Mouse (Mus musculus) CH12.LX (cell line): Measurements from ENCODE around the gene Zmynd10. TPM values are rescaled to one million over a fixed set of nuclear protein-coding genes. Genes with fewer than 3 reads are reported as not detected.

ENCODE experiments used
- DNase-seq: peaks from one replicate; pipeline ENCODE4 v3.0.0-alpha.2; 2013; ENCODE audit errors: extremely low read depth
- H3K27ac ChIP-seq: 2 replicates; pipeline ENCODE4 v1.5.1; 2012; ENCODE audit warnings: low read depth, mild to moderate bottlenecking, control low read depth, moderate library complexity; ENCODE audit not compliant: insufficient read depth
- H3K27me3 ChIP-seq: replicated peaks from 2 replicates; pipeline ENCODE3; 2012; ENCODE audit warnings: inconsistent platforms
- H3K36me3 ChIP-seq, 2 experiments: replicated peaks in 1 of 2; 2 replicates each; pipeline versions ENCODE3 to v1.6.1; 2012; ENCODE audit warnings: inconsistent platforms in 1 of 2, low read length in 1 of 2, mild to moderate bottlenecking in 1 of 2, mixed read lengths in 1 of 2, moderate library complexity in 1 of 2; ENCODE audit not compliant: control insufficient read depth in 1 of 2, insufficient read depth in 1 of 2
- H3K4me1 ChIP-seq, 2 experiments: 2 replicates each; pipeline ENCODE4 v1.6.1; 2012; ENCODE audit warnings: inconsistent platforms in 1 of 2, moderate library complexity in 1 of 2; ENCODE audit not compliant: insufficient read depth in 2 of 2, control insufficient read depth in 1 of 2
- H3K4me2 ChIP-seq: 2 replicates; pipeline ENCODE4 v1.6.1; 2012; ENCODE audit warnings: low read depth, mild to moderate bottlenecking, control low read depth; ENCODE audit not compliant: poor library complexity, insufficient read depth, severe bottlenecking
- H3K4me3 ChIP-seq, 3 experiments: fragments of 150-350 bp in 1 of 3; sonication (generic) in 1 of 3; replicated peaks in 1 of 3; 2 replicates each; pipeline versions ENCODE3 to v1.5.1; 2011 to 2012; ENCODE audit warnings: low read depth in 2 of 3, low read length in 2 of 3, mild to moderate bottlenecking in 2 of 3, moderate library complexity in 2 of 3, control low read depth in 1 of 3, improper control_type of control experiment in 1 of 3, inconsistent platforms in 1 of 3, mixed read lengths in 1 of 3; ENCODE audit not compliant: poor library complexity in 1 of 3
- H3K79me2 ChIP-seq: replicated peaks from 2 replicates; pipeline ENCODE4 v1.6.1; 2012; ENCODE audit warnings: mild to moderate bottlenecking, moderate library complexity; ENCODE audit not compliant: control insufficient read depth, poor library complexity, insufficient read depth, severe bottlenecking; ENCODE audit errors: extremely low read depth
- H3K9ac ChIP-seq: 2 replicates; pipeline ENCODE4 v1.6.1; 2012; ENCODE audit warnings: low read depth, mild to moderate bottlenecking, control low read depth, moderate library complexity; ENCODE audit not compliant: insufficient read depth
- H3K9me3 ChIP-seq: replicated peaks from 2 replicates; pipeline ENCODE3; 2012; ENCODE audit warnings: low read length, inconsistent platforms, mixed read lengths
- BHLHE40 ChIP-seq: IDR thresholded peaks from 2 replicates; pipeline ENCODE4 v1.6.1; 2011; ENCODE audit warnings: mild to moderate bottlenecking, low read depth, low read length, improper control_type of control experiment
- CHD2 ChIP-seq: IDR thresholded peaks from 2 replicates; pipeline ENCODE4 v1.6.1; 2011; ENCODE audit warnings: low read length, improper control_type of control experiment
- E2F4 ChIP-seq: IDR thresholded peaks from 2 replicates; pipeline ENCODE4 v1.6.1; 2011; ENCODE audit warnings: low read depth, low read length, improper control_type of control experiment; ENCODE audit not compliant: insufficient replicate concordance
- EP300 ChIP-seq: IDR thresholded peaks from 2 replicates; pipeline ENCODE4 v1.6.1; 2011; ENCODE audit warnings: low read length, improper control_type of control experiment
- ETS1 ChIP-seq: conservative IDR thresholded peaks from 2 replicates; pipeline ENCODE4 v1.6.1; 2012; ENCODE audit warnings: low read depth, mild to moderate bottlenecking, inconsistent platforms, low read length, improper control_type of control experiment, moderate library complexity
- GABPA ChIP-seq: IDR thresholded peaks from 2 replicates; pipeline ENCODE4 v1.6.1; 2012; ENCODE audit warnings: low read depth, low read length, improper control_type of control experiment, inconsistent platforms; ENCODE audit not compliant: insufficient replicate concordance
- HCFC1 ChIP-seq: IDR thresholded peaks from 2 replicates; pipeline ENCODE4 v1.6.1; 2012; ENCODE audit warnings: low read depth, mild to moderate bottlenecking, inconsistent platforms, low read length, improper control_type of control experiment
- KAT2A ChIP-seq: IDR thresholded peaks from 2 replicates; pipeline ENCODE4 v1.6.1; 2012; ENCODE audit warnings: low read length, improper control_type of control experiment, inconsistent platforms; ENCODE audit not compliant: insufficient replicate concordance
- MAFK ChIP-seq: IDR thresholded peaks from 2 replicates; pipeline ENCODE4 v1.6.1; 2011; ENCODE audit warnings: low read length, improper control_type of control experiment; ENCODE audit not compliant: insufficient replicate concordance
- MAX ChIP-seq: IDR thresholded peaks from 2 replicates; pipeline ENCODE4 v1.6.1; 2011; ENCODE audit warnings: low read length, improper control_type of control experiment
- MAZ ChIP-seq: IDR thresholded peaks from 2 replicates; pipeline ENCODE4 v1.6.1; 2012; ENCODE audit warnings: low read depth, mild to moderate bottlenecking, inconsistent platforms, low read length, improper control_type of control experiment, moderate library complexity
- MEF2A ChIP-seq: IDR thresholded peaks from 2 replicates; pipeline ENCODE4 v1.6.1; 2014; ENCODE audit warnings: low read depth, mild to moderate bottlenecking, inconsistent platforms, low read length, improper control_type of control experiment, borderline replicate concordance
- MXI1 ChIP-seq: IDR thresholded peaks from 2 replicates; pipeline ENCODE4 v1.6.1; 2011; ENCODE audit warnings: mild to moderate bottlenecking, low read depth, low read length, improper control_type of control experiment
- MYC ChIP-seq: IDR thresholded peaks from 2 replicates; pipeline ENCODE4 v1.6.1; 2011; ENCODE audit warnings: low read depth, mild to moderate bottlenecking, improper control_type of control experiment, low read length
- NELFE ChIP-seq: IDR thresholded peaks from 2 replicates; pipeline ENCODE4 v1.6.1; 2011; ENCODE audit warnings: low read depth, low read length, improper control_type of control experiment
- POLR2A ChIP-seq: IDR thresholded peaks from 2 replicates; pipeline ENCODE4 v1.6.1; 2011; ENCODE audit warnings: low read depth, mild to moderate bottlenecking, improper control_type of control experiment, low read length
- POLR2AphosphoS2 ChIP-seq: IDR thresholded peaks from 2 replicates; pipeline ENCODE4 v1.6.1; 2011; ENCODE audit warnings: low read depth, low read length, improper control_type of control experiment
- RCOR1 ChIP-seq: conservative IDR thresholded peaks from 2 replicates; pipeline ENCODE4 v1.6.1; 2012; ENCODE audit warnings: low read depth, mild to moderate bottlenecking, inconsistent platforms, low read length, improper control_type of control experiment
- SIN3A ChIP-seq: IDR thresholded peaks from 2 replicates; pipeline ENCODE4 v1.6.1; 2012; ENCODE audit warnings: low read length, improper control_type of control experiment, inconsistent platforms
- SMC3 ChIP-seq: IDR thresholded peaks from 2 replicates; pipeline ENCODE4 v1.6.1; 2011; ENCODE audit warnings: low read depth, low read length, improper control_type of control experiment
- TCF12 ChIP-seq: IDR thresholded peaks from 2 replicates; pipeline ENCODE4 v1.6.1; 2014; ENCODE audit warnings: low read depth, mild to moderate bottlenecking, inconsistent platforms, low read length, improper control_type of control experiment
- UBTF ChIP-seq: IDR thresholded peaks from 2 replicates; pipeline ENCODE4 v1.6.1; 2012; ENCODE audit warnings: low read depth, mild to moderate bottlenecking, inconsistent platforms, low read length, improper control_type of control experiment, moderate library complexity
- USF1 ChIP-seq: IDR thresholded peaks from 2 replicates; pipeline ENCODE4 v1.6.1; 2014; ENCODE audit warnings: low read depth, mild to moderate bottlenecking, inconsistent platforms, low read length, improper control_type of control experiment
- USF2 ChIP-seq: conservative IDR thresholded peaks from 2 replicates; pipeline ENCODE4 v1.6.1; 2011; ENCODE audit warnings: low read depth, low read length, improper control_type of control experiment
- ZKSCAN1 ChIP-seq: IDR thresholded peaks from 2 replicates; pipeline ENCODE4 v1.6.1; 2012; ENCODE audit warnings: low read depth, inconsistent platforms, low read length, improper control_type of control experiment, borderline replicate concordance
- ZMIZ1 ChIP-seq: IDR thresholded peaks from 2 replicates; pipeline ENCODE4 v1.6.1; 2012; ENCODE audit warnings: low read depth, mild to moderate bottlenecking, inconsistent platforms, low read length, improper control_type of control experiment
- ZNF384 ChIP-seq: IDR thresholded peaks from 2 replicates; pipeline ENCODE4 v1.6.1; 2012; ENCODE audit warnings: low read depth, low read length, improper control_type of control experiment, inconsistent platforms
- dilution Hi-C: fragments of 300-500 bp; cut with MboI; formaldehyde crosslinking; loops from 2 replicates; pipeline ENCODE4 v1.14.3; 2020; ENCODE audit warnings: low sequenced_read_pairs; ENCODE audit not compliant: extremely low pct_unique_long_range_greater_than_20kb, extremely low pct_ligation_motif_present
- in situ Hi-C: fragments of 300-500 bp; cut with MboI; formaldehyde crosslinking; loops from 3 replicates; pipeline ENCODE4 v1.14.3; 2019; ENCODE audit warnings: low sequenced_read_pairs, low pct_ligation_motif_present, low pct_unique_long_range_greater_than_20kb, mixed read lengths
- polyA plus RNA-seq: library from polyadenylated mRNA; unstranded; fragments of >175 nt; gene quantifications from 2 replicates; pipeline ENCODE4 v1.2.1, GENCODE M21; 2012; ENCODE audit warnings: low read depth; ENCODE audit not compliant: insufficient read length
- total RNA-seq, 2 experiments: library from RNA; depleted of rRNA; stranded (reverse); fragments of 300-350 nt in 1 of 2; fragments of >200 nt in 1 of 2; gene quantifications; 2 replicates each; pipeline ENCODE4 v1.2.3; 2012 to 2014

Gene Zmynd10
- total and polyA plus RNA-seq, 3 experiments, result 0.34 to 0.63 TPM; not detected in 1

DNA sequence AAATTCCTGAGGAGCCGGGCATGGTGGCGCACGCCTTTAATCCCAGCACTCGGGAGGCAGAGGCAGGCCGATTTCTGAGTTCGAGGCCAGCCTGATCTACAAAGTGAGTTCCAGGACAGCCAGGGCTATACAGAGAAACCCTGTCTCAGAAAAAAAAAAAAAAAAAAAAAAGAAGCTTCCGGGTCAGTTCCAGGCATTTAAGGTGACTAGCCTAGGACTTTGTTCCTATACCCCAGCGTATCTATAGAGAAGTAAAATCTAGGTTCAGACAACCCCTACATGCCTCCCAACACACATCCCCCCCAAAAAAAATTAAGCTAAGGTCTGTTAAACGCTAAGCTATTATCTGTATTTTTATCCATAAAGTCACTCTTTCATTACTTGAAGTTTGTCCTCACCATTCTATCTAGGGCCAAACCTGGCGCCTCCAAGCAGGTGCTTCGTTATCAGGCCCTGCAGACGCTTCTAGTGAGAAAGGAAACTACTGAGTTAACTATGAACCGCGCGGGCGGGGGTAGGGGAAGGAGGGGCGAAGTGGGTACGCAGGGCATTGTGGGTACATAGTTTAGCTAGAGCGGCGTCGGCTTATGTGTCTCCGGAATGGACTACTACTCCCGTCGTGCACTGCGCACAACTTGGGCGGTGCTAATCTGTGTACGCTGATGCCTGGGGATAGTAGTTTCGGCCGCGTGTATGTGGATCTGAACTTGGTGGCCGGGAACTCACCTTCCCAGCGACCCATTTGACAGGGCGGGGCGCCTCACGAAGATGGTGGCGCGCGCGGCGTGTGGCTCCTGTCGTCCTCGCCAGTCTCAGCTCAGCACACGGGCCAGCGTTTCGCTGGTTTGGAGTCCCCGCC, 40.1 kb downstream of the Zmynd10 start, which contains the start of gene Ifrd2 (continued):
- peak; percentile 98 for TF ChIP-seq HCFC1
- TF ChIP-seq TCF12, result peak; percentile 86
- 0 out of 2 replicates have a peak, but pooled peaks have one; percentile 37 for TF ChIP-seq EP300
- TF ChIP-seq KAT2A, result peak; percentile 100
- TF ChIP-seq NELFE, result peak; percentile 81
- peak; percentile 72 for TF ChIP-seq CHD2
- no peak for TF ChIP-seq MAX
- no peak for TF ChIP-seq UBTF
- TF ChIP-seq RCOR1, result peak; percentile 30; the same call in 1 of the 2 replicates
- TF ChIP-seq ZMIZ1, result peak; percentile 63; the same call in 1 of the 2 replicates
- TF ChIP-seq ZNF384, result peak; percentile 72
- no peak for TF ChIP-seq MYC
- no peak for TF ChIP-seq USF1
- TF ChIP-seq MAFK, result no peak
- TF ChIP-seq SIN3A, result peak; percentile 83
- no peak for TF ChIP-seq SMC3
- TF ChIP-seq MAZ, result peak; percentile 97
- peak; percentile 96; the same call in 1 of the 2 replicates for TF ChIP-seq GABPA
- TF ChIP-seq USF2, result no peak
- TF ChIP-seq, all 38 proteins: peak for 19

DNA sequence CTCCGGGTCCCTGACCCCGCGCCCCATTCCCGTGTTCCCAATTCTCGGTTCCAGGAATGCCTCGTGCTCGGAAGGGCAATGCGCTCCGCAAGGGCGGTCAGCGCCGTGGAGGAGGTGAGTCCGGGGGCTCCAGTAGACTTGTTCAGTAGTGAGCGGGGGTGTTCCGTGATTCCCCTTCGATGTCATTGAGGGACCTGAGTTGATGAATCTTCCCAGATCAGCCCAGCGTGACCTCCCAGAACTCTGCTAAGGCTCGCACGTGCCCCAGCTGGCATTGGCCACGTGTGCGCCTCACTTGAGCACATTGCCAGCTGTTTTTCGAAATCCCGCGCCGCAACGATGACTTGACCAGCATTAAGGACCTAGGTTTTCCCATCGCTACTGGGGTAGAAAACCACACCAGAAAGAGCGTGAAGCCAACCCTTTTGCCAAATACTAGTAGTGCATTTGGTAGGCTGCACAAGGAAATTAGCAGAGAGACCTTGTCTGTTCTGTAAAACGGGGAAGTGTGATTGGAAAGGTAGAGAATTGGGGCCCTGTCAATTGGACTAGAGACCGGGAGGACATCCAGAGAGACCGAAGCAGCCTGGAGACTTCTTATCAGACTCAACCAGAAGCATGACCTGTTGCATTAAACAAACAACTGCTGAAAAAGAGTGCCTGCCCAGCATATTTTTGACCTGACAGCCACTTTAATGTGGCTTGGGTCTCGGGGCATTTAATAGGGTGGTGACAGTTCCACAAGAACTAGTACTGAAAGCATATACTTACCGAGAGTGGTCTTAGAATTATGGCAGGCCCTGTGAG, 40.9 kb downstream of the Zmynd10 start:
- dilution Hi-C loops, result no loop called here
- Histone ChIP-seq H3K4me3 (peak overlapping the region; percentile 83 to 92 (median 85)), H3K27me3 (no peaks in the 10 kb centered on the region), H3K9me3 (no peaks in the 10 kb centered on the region), H3K9ac (peak overlapping the region; percentile 67), H3K27ac (no peak overlapping the region; the same call in 1 of the 2 replicates), H3K36me3 (peaks cover 36 to 66% of the 10 kb centered on the region in 2 experiments), H3K79me2 (peaks cover 18% of the 10 kb centered on the region), H3K4me1 (peaks cover 8 to 22% of the 10 kb centered on the region in 2 experiments), H3K4me2 (peak overlapping the region; percentile 79)
- in situ Hi-C loops, result no loop called here
- DNase-seq, result peak; percentile 53
- TF ChIP-seq MXI1 (peak; percentile 96), NELFE (no peak), E2F4 (0 out of 2 replicates have a peak, but pooled peaks have one; percentile 8), USF1 (peak; percentile 20), ETS1 (peak; percentile 76), POLR2AphosphoS2 (no peak), ZKSCAN1 (no peak), BHLHE40 (peak; percentile 99), UBTF (no peak), MAX (peak; percentile 95), MYC (peak; percentile 99), SIN3A (peak; percentile 76), EP300 (no peak), MEF2A (no peak), POLR2A (no peak)
